Comparison of ENCODE assay signal across 18 mouse cellular contexts in genomic region chr12:12546372-12547031, GRCm38 (mm10).
"Had no signal": no experiment of that assay in that cellular context is flagged by ENCODE, and none has a peak within 500 bp of the region (broad histone marks: within the 10 kb centered on the region; RNA-seq: fewer than 3 reads in every experiment).

No protein-coding gene starts in this region.

- H3K4me3 ChIP-seq: kidney, embryonic 15.5 days; limb, embryonic 10.5 days; limb, embryonic 13.5 days; liver, embryonic 12.5 days; liver, embryonic 15.5 days; lung, embryonic 15.5 days had no signal

- H3K36me3 ChIP-seq: kidney, embryonic 15.5 days; limb, embryonic 10.5 days; limb, embryonic 13.5 days; liver, embryonic 12.5 days; liver, embryonic 15.5 days; lung, embryonic 15.5 days had no signal

- H3K9me3 ChIP-seq: kidney, embryonic 15.5 days; limb, embryonic 10.5 days; limb, embryonic 13.5 days; liver, embryonic 12.5 days; liver, embryonic 15.5 days; lung, embryonic 15.5 days had no signal

- ATAC-seq: liver, embryonic 12.5 days had no signal

- H3K4me1 ChIP-seq: liver, embryonic 12.5 days; liver, embryonic 15.5 days; lung, embryonic 15.5 days had no signal

- DNase-seq: kidney, adult 11 months; kidney, adult 8-10 months; kidney, postnatal 10 days; kidney, postnatal 36 days; liver; lung, adult 18-20 months; lung, postnatal 10 days; lung, postnatal 4 days; midbrain, embryonic 14.5 days; thymus, adult 2 months; thymus, postnatal 14 days; thymus, postnatal 4 days had no signal

- H3K27me3 ChIP-seq: kidney, embryonic 15.5 days; limb, embryonic 13.5 days; liver, embryonic 12.5 days; lung, embryonic 15.5 days had no signal
